Mouse (Mus musculus): ENCODE measurements at regions not wholly inside any gene's neighbourhood (a gene's known extent, or its start where the extent isn't known, plus 50 kb on each side); places are given as distances from the start of the nearest gene placed in this dataset.

- DNase-seq (ENCODE audit: low read depth, low spot score) = no peak
Observed at GRCm38 (mm10) chr1:77933095-77933766, 263.7 kb downstream of the Pax3 start.

- no peak for DNase-seq (ENCODE audit: low read depth, low spot score)
Observed at GRCm38 (mm10) chr1:77932226-77932625, 264.7 kb downstream of the Pax3 start.

DNA sequence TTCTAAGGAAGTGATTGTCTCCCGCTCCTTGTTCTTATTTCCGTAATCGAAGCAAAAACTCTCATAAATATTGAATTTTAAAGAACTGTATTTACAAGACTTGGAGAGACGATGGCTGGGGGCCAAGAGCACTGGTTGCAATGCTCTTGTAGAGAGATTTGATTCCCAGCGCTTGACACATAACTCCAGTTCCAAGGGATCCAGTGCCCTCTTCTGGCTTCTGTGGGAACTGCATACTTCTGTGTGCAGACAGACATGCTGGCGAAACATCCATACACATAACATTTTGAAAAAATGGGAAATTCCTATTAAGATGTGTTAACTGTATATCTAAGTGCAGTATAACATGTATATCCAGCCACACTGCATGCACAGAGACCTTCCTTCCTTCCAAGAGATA, 266.3 kb downstream of the Pax3 start:
- DNase-seq (ENCODE audit: low read depth, low spot score) = peak; percentile 62

GRCm38 (mm10) chr1:77929552-77929951, 267.4 kb downstream of the Pax3 start:
- DNase-seq (ENCODE audit: low read depth, low spot score) = no peak

- DNase-seq (ENCODE audit: low read depth, low spot score) = no peak
Observed at GRCm38 (mm10) chr1:77926146-77926545, 270.8 kb downstream of the Pax3 start.

DNA sequence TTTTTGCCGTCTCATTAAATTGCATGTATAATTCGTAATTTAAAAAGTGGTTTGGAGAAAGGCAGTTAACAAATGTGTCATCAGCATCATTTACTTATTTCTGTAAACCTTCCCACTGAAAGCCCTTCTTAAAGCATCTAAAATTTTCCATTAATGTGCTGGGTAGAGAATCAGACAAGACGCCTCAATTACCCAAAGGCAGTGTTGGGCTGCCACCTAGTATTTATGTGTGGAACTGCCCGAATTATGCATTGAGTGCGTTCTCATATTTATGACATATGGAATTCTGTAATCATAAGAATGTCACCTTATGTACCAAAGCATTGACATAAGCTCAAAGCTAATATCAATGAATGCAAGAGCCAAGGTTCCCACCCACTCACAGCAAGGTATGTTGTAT, 300.7 kb downstream of the Pax3 start:
- no peak for DNase-seq (ENCODE audit: low read depth, low spot score)

GRCm38 (mm10) chr1:77879026-77879425, 317.9 kb downstream of the Pax3 start:
- DNase-seq (ENCODE audit: low read depth, low spot score) = no peak

- DNase-seq (ENCODE audit: low read depth, low spot score) = no peak
Observed at GRCm38 (mm10) chr1:77870125-77870524, 326.8 kb downstream of the Pax3 start.

GRCm38 (mm10) chr1:77869174-77869573, 327.8 kb downstream of the Pax3 start:
- DNase-seq (ENCODE audit: low read depth, low spot score) = no peak

GRCm38 (mm10) chr1:77859931-77860330, 337.0 kb downstream of the Pax3 start:
- no peak for DNase-seq (ENCODE audit: low read depth, low spot score)

- no peak for DNase-seq (ENCODE audit: low read depth, low spot score)
Observed at GRCm38 (mm10) chr1:77854366-77854765, 339.5 kb upstream of the Epha4 start.

DNA sequence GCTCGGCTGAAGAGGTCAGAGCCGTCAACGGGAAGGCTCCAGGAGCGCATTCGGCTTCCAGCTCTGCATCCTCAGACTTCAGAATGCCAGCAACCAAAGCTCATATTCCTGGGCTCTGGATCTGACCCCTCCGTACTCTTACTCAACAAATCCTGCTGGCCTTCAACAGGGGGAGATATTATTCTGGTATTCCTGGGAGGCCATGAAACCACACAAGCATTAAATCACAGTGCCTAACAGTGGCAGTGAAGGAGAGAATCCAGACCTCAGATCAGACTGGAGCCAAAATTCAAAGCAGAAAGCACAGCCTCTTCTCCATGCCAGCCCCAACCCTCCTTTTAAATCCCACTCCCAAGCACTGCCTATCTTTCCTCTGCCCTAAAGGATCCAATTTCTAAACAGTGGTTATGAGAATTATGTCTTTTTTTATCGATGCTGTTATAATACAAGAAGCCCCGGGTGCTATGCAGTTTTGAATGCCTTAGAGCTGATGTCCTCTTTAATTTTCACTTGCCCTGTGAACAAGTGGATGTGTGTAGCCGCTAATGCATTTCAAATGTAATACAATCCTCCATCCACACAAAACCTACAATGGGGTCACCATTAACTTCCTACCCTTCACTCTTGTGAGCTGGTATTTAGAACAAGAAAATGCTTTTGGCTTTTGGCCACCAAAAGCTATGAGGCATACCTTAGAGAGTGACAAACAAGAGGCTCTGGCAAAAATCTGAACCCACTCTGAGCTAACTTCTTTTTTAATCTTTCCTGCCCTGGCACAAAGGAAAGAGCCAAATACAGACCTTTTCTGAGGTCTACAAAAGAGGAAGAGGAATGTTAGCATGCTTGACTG, 333.1 kb upstream of the Epha4 start:
- DNase-seq (ENCODE audit: low read depth, low spot score) = no peak

GRCm38 (mm10) chr1:77846039-77846727, 331.3 kb upstream of the Epha4 start:
- no peak for DNase-seq (ENCODE audit: low read depth, low spot score)

GRCm38 (mm10) chr1:77840672-77841071, 325.8 kb upstream of the Epha4 start:
- peak; percentile 15 for DNase-seq (ENCODE audit: low read depth, low spot score)

DNA sequence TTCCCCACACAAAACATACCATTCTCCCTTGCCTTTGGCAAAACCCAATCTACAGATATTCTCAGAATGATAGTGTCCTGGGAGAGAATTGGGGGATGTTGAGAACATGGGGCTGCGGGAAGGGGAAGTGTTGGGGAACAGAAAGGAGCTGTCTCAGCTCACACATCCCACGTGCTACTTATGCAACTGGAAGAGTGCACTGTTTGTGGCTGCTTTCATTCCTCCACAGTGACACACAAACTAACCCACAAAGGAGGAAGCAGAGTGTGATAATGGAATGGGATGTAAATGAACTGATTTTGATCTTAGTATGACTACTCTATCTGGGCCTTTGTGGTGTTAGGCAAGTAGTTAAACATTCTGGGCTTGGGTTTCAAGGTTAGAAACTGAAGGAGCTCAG, 317.3 kb upstream of the Epha4 start:
- DNase-seq (ENCODE audit: low read depth, low spot score) = no peak

GRCm38 (mm10) chr1:77824716-77825387, 310.0 kb upstream of the Epha4 start:
- no peak for DNase-seq (ENCODE audit: low read depth, low spot score)

DNA sequence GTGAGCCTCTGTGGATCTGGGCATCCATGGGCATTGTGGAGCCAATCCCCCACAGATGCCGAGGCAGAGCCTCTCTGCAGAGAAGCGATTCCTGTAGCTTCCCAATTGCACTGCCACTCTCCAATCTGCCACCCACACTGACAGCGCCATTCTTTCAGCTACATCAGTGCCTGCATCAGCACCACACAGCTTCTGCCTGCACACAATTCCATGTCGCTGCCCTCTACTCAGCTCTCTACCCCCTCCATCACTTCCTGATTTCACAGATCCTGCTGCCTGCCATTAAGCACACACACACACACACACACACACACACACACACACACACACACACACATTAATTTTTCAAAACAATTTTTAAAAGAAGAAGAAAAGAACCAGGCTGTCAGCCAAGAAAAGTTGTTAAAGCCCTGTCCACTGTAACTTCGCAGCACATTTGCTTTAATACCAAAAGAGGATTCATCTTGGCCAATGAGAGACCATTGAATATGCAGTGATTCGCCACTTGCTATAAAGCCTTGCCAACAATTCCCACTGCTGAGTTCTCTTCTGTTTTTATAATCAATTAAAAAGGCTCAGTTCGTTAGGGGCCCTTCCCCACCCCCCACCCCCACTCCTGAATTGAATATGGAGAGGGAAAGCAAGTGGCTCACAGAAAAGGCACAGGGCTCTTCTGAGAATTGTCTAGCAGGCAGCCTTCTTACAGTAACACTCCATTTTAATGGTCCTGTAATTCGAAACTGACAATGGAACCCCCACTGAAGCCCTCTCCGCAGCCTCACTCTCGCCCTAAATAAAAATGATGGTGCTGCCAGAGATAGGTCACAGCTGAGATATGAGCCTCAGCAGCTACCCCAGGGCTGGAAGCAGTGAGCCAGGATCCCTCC, 309.2 kb upstream of the Epha4 start:
- no peak for DNase-seq (ENCODE audit: low read depth, low spot score)

GRCm38 (mm10) chr1:77820101-77820500, 305.2 kb upstream of the Epha4 start:
- DNase-seq (ENCODE audit: low read depth, low spot score) = no peak

DNA sequence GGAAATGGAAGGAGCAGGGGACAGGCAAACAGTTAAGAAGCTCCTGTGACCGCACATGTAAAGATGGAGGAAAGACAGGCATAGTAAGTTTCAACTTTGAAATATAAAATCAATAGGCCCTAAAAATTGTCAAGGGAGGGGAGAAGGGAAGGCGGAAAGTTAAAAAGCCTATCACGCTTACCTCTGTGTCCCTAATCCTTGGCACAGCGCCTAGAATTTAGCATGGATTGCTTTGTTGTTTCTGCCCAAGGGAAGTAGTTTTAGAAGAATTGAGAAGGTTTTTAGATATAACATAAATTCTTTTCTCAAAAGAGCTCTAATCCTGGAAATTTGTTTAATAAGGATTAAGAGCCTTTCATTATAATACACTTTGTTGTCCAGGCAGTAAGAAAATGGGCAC, 300.6 kb upstream of the Epha4 start:
- no peak for DNase-seq (ENCODE audit: low read depth, low spot score)

DNA sequence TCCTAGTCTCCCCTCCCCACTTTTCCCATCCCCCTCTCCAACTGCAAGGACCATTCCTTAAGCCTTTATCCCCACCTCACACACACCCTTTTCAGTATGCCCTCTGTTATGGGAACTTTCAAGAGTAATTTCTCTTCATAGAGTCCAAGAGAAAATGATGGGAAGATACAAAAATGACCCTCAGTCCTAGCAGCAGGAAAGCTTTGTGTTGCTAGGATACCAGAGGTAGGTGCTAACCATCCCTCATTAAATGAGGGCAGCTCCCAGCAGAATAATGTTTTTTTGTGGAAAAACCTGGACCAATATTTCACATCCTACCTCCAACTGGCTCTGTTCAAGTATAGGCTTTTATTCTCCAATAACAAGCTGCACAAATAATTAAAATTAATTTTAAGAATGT, 296.7 kb upstream of the Epha4 start:
- no peak for DNase-seq (ENCODE audit: low read depth, low spot score)

DNA sequence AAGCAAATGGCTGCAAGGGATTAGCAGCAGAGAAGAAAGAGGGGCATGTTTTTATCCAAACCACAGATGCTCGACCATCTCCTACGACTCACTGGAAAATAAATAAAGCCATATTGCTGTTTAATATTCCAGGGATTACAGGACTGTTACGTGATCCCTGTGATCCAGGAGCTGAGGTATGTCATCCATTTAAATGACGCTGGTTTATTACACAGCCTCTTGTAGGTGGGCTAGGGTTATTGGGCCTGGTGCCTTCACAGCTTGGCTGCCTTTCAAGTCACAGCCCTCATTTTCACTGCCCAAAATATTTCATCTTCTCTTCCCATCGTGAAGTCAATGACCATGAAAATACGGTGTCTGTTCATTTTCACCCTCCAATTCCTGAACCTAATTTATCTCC, 276.1 kb upstream of the Epha4 start:
- no peak for DNase-seq (ENCODE audit: low read depth, low spot score)

All from R1 (cell line).